Mouse (Mus musculus) spleen, adult 2 months (tissue): ENCODE measurements at regions not wholly inside any gene's neighbourhood (a gene's known extent, or its start where the extent isn't known, plus 50 kb on each side); places are given as distances from the start of the nearest gene placed in this dataset.

ENCODE experiments used
- CTCF ChIP-seq: fragments of 200-500 bp; IDR thresholded peaks from 2 replicates; pipeline ENCODE4 v1.5.1; 2011; ENCODE audit warnings: mild to moderate bottlenecking, inconsistent platforms; ENCODE audit not compliant: insufficient read depth, insufficient read length, insufficient replicate concordance; ENCODE audit errors: extremely low read depth
- POLR2A ChIP-seq: fragments of 200-500 bp; IDR thresholded peaks from 2 replicates; pipeline ENCODE4 v1.6.1; 2011; ENCODE audit warnings: low read depth, low read length, inconsistent platforms

GRCm38 (mm10) chr8:26844809-26845143 is 132.3 kb upstream of the Zfp703 start:
- no peak for TF ChIP-seq POLR2A
- no peak for TF ChIP-seq CTCF
